Mouse (Mus musculus) heart, postnatal 0 days (tissue): Measurements from ENCODE around the gene Bmpr2.

Source experiments
- CTCF ChIP-seq: IDR thresholded peaks from 2 replicates; pipeline ENCODE4 v1.5.1; 2016; ENCODE audit warnings: antibody characterized with exemption, control low read depth, low read depth
- EP300 ChIP-seq: IDR thresholded peaks from 2 replicates; pipeline ENCODE4 v1.6.1; 2016; ENCODE audit warnings: antibody characterized with exemption, low read depth

DNA sequence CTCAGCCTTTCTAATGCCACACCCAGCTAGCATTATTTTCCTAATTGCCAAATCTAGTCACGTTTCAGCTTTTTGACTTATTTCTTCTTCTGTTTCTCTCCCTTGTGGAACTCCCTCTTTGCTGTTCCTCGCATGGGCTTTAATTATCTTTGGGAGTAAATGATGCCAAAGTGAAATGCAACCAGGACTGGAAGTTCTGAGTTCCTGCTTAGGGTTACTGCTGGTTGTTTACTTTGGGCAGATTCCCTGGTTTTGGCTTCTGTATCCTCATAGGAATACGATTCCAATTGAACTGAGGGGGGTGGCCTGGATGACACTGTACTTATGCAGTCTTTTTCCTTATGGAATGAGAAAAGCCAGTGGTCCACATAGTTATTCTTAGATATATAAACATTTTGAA is 8.7 kb downstream of the Bmpr2 start:
- TF ChIP-seq CTCF (no peak), EP300 (no peak)
